Mouse (Mus musculus): ENCODE results near the gene Jmjd8. TPM values are rescaled to one million over a fixed set of nuclear protein-coding genes. Genes with fewer than 3 reads are reported as not detected.

Jmjd8 gene
- polyA plus RNA-seq, 1 experiment = 65.2 TPM

- DNase-seq = no peak
- TF ChIP-seq CTCF (IDR thresholded peaks at IDR 0.05; ENCODE audit: insufficient read depth, low read length) (no peak), POLR2A (IDR thresholded peaks at IDR 0.05; ENCODE audit: borderline replicate concordance, extremely low read depth, low read depth, low read length) (no peak)
- peaks cover 11% of the 10 kb centered on the region for H3K4me1 ChIP-seq (ENCODE audit: control insufficient read depth, insufficient read depth, low read length)
- peak overlapping the region; percentile 75 for H3K4me3 ChIP-seq (replicated peaks; ENCODE audit: extremely low read depth, low read depth, low read length)
- WGBS = under 1% methylated on average over 38 of the region's 38 CpGs
Observed at GRCm38 (mm10) chr17:25843636-25844395, 15.1 kb downstream of the Jmjd8 start.

GRCm38 (mm10) chr17:25844396-25844901 is 15.8 kb downstream of the Jmjd8 start, which contains the start of gene Rhot2:
Gene Rhot2 (minus strand): TSS chr17:25844851.
- TF ChIP-seq CTCF (IDR thresholded peaks at IDR 0.05; ENCODE audit: insufficient read depth, low read length) (no peak), POLR2A (IDR thresholded peaks at IDR 0.05; ENCODE audit: borderline replicate concordance, extremely low read depth, low read depth, low read length) (peak; percentile 56)
- Histone ChIP-seq H3K4me1 (ENCODE audit: control insufficient read depth, insufficient read depth, low read length) (peaks cover 11% of the 10 kb centered on the region), H3K4me3 (replicated peaks; ENCODE audit: extremely low read depth, low read depth, low read length) (peak within 1 kb of the TSS; percentile 75)
- under 1% methylated on average over 21 of the region's 21 CpGs for WGBS
- DNase-seq = peak; percentile 93

- TF ChIP-seq POLR2A (IDR thresholded peaks at IDR 0.05; ENCODE audit: borderline replicate concordance, extremely low read depth, low read depth, low read length) = no peak
- peaks cover 8% of the 10 kb centered on the region; the same call in 1 of the 2 replicates for H3K4me1 ChIP-seq (ENCODE audit: control insufficient read depth, insufficient read depth, low read length)
- 89% methylated on average over 6 of the region's 6 CpGs for WGBS
- no peak overlapping the region for H3K4me3 ChIP-seq (replicated peaks; ENCODE audit: extremely low read depth, low read depth, low read length)
- DNase-seq = no peak
Observed at GRCm38 (mm10) chr17:25860229-25860628, 31.6 kb downstream of the Jmjd8 start.

GRCm38 (mm10) chr17:25860832-25861703 is 32.4 kb downstream of the Jmjd8 start, which contains the start of gene Wdr90:
Gene Wdr90 (minus strand): TSS chr17:25861501.
- no peak for TF ChIP-seq CTCF (IDR thresholded peaks at IDR 0.05; ENCODE audit: insufficient read depth, low read length)
- TF ChIP-seq POLR2A (IDR thresholded peaks at IDR 0.05; ENCODE audit: borderline replicate concordance, extremely low read depth, low read depth, low read length) = peak; percentile 85; the same call in 1 of the 2 replicates
- WGBS = 2% methylated on average over 65 of the region's 65 CpGs
- H3K4me3 ChIP-seq (replicated peaks; ENCODE audit: extremely low read depth, low read depth, low read length) = peak within 1 kb of the TSS; percentile 92
- peak; percentile 90 for DNase-seq
- peaks cover 8% of the 10 kb centered on the region; the same call in 1 of the 2 replicates for H3K4me1 ChIP-seq (ENCODE audit: control insufficient read depth, insufficient read depth, low read length)

- Histone ChIP-seq H3K4me3 (replicated peaks; ENCODE audit: extremely low read depth, low read depth, low read length) (peak overlapping the region; percentile 92), H3K4me1 (ENCODE audit: control insufficient read depth, insufficient read depth, low read length) (peaks cover 8% of the 10 kb centered on the region; the same call in 1 of the 2 replicates)
- WGBS = 9% methylated on average over 6 of the region's 6 CpGs
- DNase-seq = no peak
- TF ChIP-seq CTCF (IDR thresholded peaks at IDR 0.05; ENCODE audit: insufficient read depth, low read length) (no peak), POLR2A (IDR thresholded peaks at IDR 0.05; ENCODE audit: borderline replicate concordance, extremely low read depth, low read depth, low read length) (no peak)
Observed at GRCm38 (mm10) chr17:25861704-25862612, 33.3 kb downstream of the Jmjd8 start.

- peaks cover 15% of the 10 kb centered on the region for H3K4me1 ChIP-seq (ENCODE audit: control insufficient read depth, insufficient read depth, low read length)
- DNase-seq = no peak
- WGBS = 90% methylated on average over 6 of the region's 6 CpGs
- TF ChIP-seq POLR2A (IDR thresholded peaks at IDR 0.05; ENCODE audit: borderline replicate concordance, extremely low read depth, low read depth, low read length) = no peak
- no peak for TF ChIP-seq CTCF (IDR thresholded peaks at IDR 0.05; ENCODE audit: insufficient read depth, low read length)
- H3K4me3 ChIP-seq (replicated peaks; ENCODE audit: extremely low read depth, low read depth, low read length) = no peak overlapping the region
Observed at GRCm38 (mm10) chr17:25863681-25864080, 35.0 kb downstream of the Jmjd8 start.

- no peak for TF ChIP-seq CTCF (IDR thresholded peaks at IDR 0.05; ENCODE audit: insufficient read depth, low read length)
- TF ChIP-seq POLR2A (IDR thresholded peaks at IDR 0.05; ENCODE audit: borderline replicate concordance, extremely low read depth, low read depth, low read length) = no peak
- Histone ChIP-seq H3K4me3 (replicated peaks; ENCODE audit: extremely low read depth, low read depth, low read length) (no peak overlapping the region), H3K4me1 (ENCODE audit: control insufficient read depth, insufficient read depth, low read length) (peaks cover 19% of the 10 kb centered on the region)
- 89% methylated on average over 14 of the region's 14 CpGs for WGBS
- no peak for DNase-seq
Observed at GRCm38 (mm10) chr17:25864311-25864710, 35.6 kb downstream of the Jmjd8 start.

GRCm38 (mm10) chr17:25865288-25865687 is 36.6 kb downstream of the Jmjd8 start:
- no peak for DNase-seq
- 87% methylated on average over 11 of the region's 11 CpGs for WGBS
- Histone ChIP-seq H3K4me1 (ENCODE audit: control insufficient read depth, insufficient read depth, low read length) (peaks cover 19% of the 10 kb centered on the region), H3K4me3 (replicated peaks; ENCODE audit: extremely low read depth, low read depth, low read length) (no peak overlapping the region)
- TF ChIP-seq CTCF (IDR thresholded peaks at IDR 0.05; ENCODE audit: insufficient read depth, low read length) = no peak
- TF ChIP-seq POLR2A (IDR thresholded peaks at IDR 0.05; ENCODE audit: borderline replicate concordance, extremely low read depth, low read depth, low read length) = no peak

Measured in lung, adult 2 months (tissue).